Mouse (Mus musculus): Measurements from ENCODE around the gene Dyrk3.

- TF ChIP-seq POLR2A (IDR thresholded peaks at IDR 0.05; ENCODE audit: insufficient read depth, low read length) (no peak), CTCF (IDR thresholded peaks at IDR 0.05; ENCODE audit: low read depth, low read length) (no peak), EP300 (IDR thresholded peaks at IDR 0.05; ENCODE audit: insufficient read depth, low read depth, low read length) (no peak)
Measured at GRCm38 (mm10) chr1:131175189-131175588, 37.0 kb upstream of the Dyrk3 start.

Data from ES-Bruce4 (cell line).